Mouse (Mus musculus) erythroblast, embryonic 14.5 days (primary cell): ENCODE data around the gene Pkm. TPM values are rescaled to one million over a fixed set of nuclear protein-coding genes. Genes with fewer than 3 reads are reported as not detected.

Source experiments
- H3K27me3 ChIP-seq: 2 replicates; pipeline ENCODE4 v1.6.1; 2012; ENCODE audit warnings: inconsistent platforms; ENCODE audit not compliant: control insufficient read depth
- H3K36me3 ChIP-seq: 2 replicates; pipeline ENCODE4 v1.6.1; 2012; ENCODE audit warnings: mild to moderate bottlenecking, inconsistent platforms; ENCODE audit not compliant: control insufficient read depth
- H3K4me1 ChIP-seq: 2 replicates; pipeline ENCODE4 v1.6.1; 2012; ENCODE audit warnings: inconsistent platforms; ENCODE audit not compliant: control insufficient read depth
- H3K4me3 ChIP-seq: replicated peaks from 2 replicates; pipeline ENCODE3; 2012; ENCODE audit warnings: moderate library complexity, mild to moderate bottlenecking, inconsistent platforms
- H3K9me3 ChIP-seq: 2 replicates; pipeline ENCODE4 v1.6.1; 2012; ENCODE audit warnings: low read length, inconsistent platforms, mixed read lengths; ENCODE audit not compliant: control insufficient read depth
- GATA1 ChIP-seq: IDR thresholded peaks from 2 replicates; pipeline ENCODE4 v1.6.1; 2012; ENCODE audit warnings: low read length, inconsistent platforms, mixed read lengths
- TAL1 ChIP-seq: IDR thresholded peaks from 3 replicates; pipeline ENCODE4 v1.6.1; 2012; ENCODE audit warnings: low read length, inconsistent platforms, mixed read lengths
- polyA plus RNA-seq: library from polyadenylated mRNA; stranded (reverse); fragments of >175 nt; gene quantifications from 2 replicates; pipeline ENCODE4 v1.2.3, GENCODE M21; 2012

The Pkm gene
- polyA plus RNA-seq, 1 experiment = 4.7 TPM

GRCm38 (mm10) chr9:59673427-59673826 is 17.3 kb downstream of the Pkm start:
- H3K9me3 ChIP-seq = no peaks in the 10 kb centered on the region
- H3K4me3 ChIP-seq = no peak overlapping the region
- H3K36me3 ChIP-seq = peaks cover 11% of the 10 kb centered on the region; the same call in 1 of the 2 replicates
- peaks cover 18% of the 10 kb centered on the region for H3K27me3 ChIP-seq
- peaks cover 22% of the 10 kb centered on the region for H3K4me1 ChIP-seq
- no peak for TF ChIP-seq GATA1
- no peak for TF ChIP-seq TAL1

- Histone ChIP-seq H3K27me3 (peaks cover 25% of the 10 kb centered on the region), H3K4me1 (peaks cover 31% of the 10 kb centered on the region), H3K36me3 (peaks cover 11% of the 10 kb centered on the region; the same call in 1 of the 2 replicates)
These were observed 19.4 kb downstream of the Pkm start for GRCm38 (mm10) chr9:59675598-59675997.

GRCm38 (mm10) chr9:59678313-59678712 is 22.1 kb downstream of the Pkm start:
- no peak overlapping the region for H3K4me3 ChIP-seq
- H3K9me3 ChIP-seq = no peaks in the 10 kb centered on the region
- H3K4me1 ChIP-seq = peaks cover 14% of the 10 kb centered on the region
- no peak for TF ChIP-seq GATA1
- TF ChIP-seq TAL1 = no peak
- peaks cover 40% of the 10 kb centered on the region for H3K27me3 ChIP-seq
- peaks cover 8% of the 10 kb centered on the region; the same call in 1 of the 2 replicates for H3K36me3 ChIP-seq

More at GRCm38 (mm10) chr9:59675598-59675997, 19.4 kb downstream of the Pkm start:
- Histone ChIP-seq H3K9me3 (no peaks in the 10 kb centered on the region), H3K4me3 (no peak overlapping the region)
- TF ChIP-seq GATA1 (no peak), TAL1 (no peak)

DNA sequence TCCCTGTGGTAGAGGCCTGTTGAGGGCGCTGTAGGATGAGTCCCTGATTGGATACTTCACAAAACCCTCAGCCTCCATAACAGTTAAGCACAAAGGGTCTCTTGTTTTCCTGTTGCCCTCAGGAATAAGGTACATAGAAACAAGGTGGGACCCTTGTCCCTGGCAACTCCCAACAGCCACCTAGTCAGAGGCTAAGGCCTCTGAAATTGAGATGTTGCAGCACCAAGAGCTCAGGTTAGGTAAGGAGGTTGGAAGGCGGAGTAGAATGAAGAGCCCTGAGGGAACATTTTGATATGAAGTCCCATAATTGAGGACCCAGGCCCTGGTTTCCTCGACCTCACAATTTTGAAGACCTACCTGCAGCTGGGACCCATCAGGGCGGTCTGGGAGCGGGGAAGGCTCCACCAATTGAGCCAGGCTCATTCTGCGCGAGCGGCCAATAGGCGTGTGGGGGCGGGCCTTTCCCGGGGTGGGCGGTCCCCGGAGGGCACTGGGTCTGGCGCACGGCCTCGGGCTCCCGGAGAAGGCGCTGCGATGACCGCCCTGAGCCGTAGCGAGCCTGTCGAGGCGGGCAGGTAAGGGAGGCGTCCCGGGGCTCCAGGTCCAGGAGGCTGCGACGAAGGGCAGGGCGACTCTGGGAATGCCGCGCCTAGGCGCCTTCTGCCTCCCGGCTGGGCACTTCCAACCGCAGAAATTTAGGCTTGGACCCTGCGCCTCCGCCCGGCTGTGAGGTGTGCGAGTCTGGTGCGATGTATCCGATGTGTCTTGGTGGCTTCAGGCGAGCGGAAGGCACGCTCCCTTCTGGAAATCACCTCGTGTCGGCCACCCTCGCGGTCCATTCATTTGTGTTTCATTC is 23.7 kb downstream of the Pkm start, which contains the start of gene Gramd2:
Gene Gramd2, plus strand, starts transcription at position 467 of the 856 bp plus-strand sequence.
- Histone ChIP-seq H3K36me3 (peaks cover 6% of the 10 kb centered on the region; the same call in 1 of the 2 replicates), H3K4me1 (peaks cover 11% of the 10 kb centered on the region), H3K4me3 (peak within 1 kb of the TSS; percentile 44), H3K9me3 (no peaks in the 10 kb centered on the region), H3K27me3 (peaks cover 44% of the 10 kb centered on the region)
- TF ChIP-seq GATA1 (no peak), TAL1 (no peak)

- H3K36me3 ChIP-seq = 0 out of 2 replicates have a peak, but pooled peaks cover 2% of the 10 kb centered on the region
- H3K4me3 ChIP-seq = peak overlapping the region; percentile 44
- TF ChIP-seq GATA1 (no peak), TAL1 (no peak)
These were observed 24.3 kb downstream of the Pkm start for GRCm38 (mm10) chr9:59680534-59680875.

DNA sequence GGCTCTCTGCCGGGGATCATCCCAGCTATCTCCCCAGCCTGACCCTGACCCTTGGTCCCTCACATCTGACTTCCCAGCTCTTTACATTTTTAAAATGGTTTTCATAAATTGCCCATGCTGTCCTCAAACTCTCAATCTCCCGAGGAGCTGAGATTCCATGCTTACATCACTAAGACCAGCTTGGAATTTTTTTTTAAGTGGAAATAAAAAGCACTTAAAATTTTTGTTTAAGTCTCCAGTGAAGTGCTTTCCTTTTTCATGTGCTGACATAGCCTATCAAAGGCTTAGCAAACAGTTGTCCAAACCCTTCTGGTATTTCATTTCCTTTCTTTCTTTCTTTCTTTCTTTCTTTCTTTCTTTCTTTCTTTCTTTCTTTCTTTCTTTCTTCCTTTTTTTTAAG is 27.9 kb downstream of the Pkm start:
- peaks cover 58% of the 10 kb centered on the region for H3K27me3 ChIP-seq
- H3K4me3 ChIP-seq = no peak overlapping the region
- peaks cover 14% of the 10 kb centered on the region for H3K4me1 ChIP-seq
- H3K36me3 ChIP-seq = no peaks in the 10 kb centered on the region
- TF ChIP-seq TAL1 (no peak), GATA1 (no peak)
- no peaks in the 10 kb centered on the region for H3K9me3 ChIP-seq

More at GRCm38 (mm10) chr9:59680534-59680875, 24.3 kb downstream of the Pkm start:
- Histone ChIP-seq H3K9me3 (no peaks in the 10 kb centered on the region), H3K4me1 (peaks cover 11% of the 10 kb centered on the region), H3K27me3 (peaks cover 45% of the 10 kb centered on the region)

DNA sequence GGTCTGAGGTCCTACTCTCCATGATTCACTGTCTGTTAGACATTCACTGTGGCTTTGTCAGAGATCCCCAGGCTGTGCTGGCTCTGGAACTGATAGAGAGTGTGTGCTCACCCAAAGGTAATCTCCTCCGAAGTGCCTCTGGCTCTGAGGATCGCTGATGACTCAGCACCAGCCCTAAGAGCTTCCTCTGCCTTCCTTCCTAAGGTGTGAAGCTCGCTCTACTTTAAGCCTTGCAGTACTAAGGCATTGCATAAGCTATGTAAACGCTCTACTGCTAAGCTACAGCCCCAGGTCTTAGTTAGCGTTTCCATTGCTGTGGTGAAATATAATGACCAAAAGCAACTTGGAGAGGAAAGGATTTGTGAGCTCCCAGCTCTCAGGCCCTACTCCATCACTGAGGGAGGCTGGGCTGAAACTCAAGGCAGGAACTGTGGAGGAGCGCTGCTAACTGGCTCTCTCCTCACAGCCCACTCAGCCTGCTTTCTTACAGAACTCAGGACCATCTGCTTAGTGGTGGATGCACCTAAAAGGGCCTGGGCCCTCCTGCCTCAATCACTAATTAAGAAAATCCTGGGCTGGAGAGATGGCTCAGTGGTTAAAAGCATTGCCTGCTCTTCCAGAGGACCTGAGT is 31.4 kb downstream of the Pkm start:
- Histone ChIP-seq H3K4me1 (peaks cover 6% of the 10 kb centered on the region), H3K36me3 (no peaks in the 10 kb centered on the region), H3K4me3 (no peak overlapping the region), H3K9me3 (no peaks in the 10 kb centered on the region), H3K27me3 (peaks cover 42% of the 10 kb centered on the region)
- TF ChIP-seq GATA1 (no peak), TAL1 (no peak)

GRCm38 (mm10) chr9:59691635-59692094 is 35.5 kb downstream of the Pkm start:
- no peaks in the 10 kb centered on the region for H3K9me3 ChIP-seq
- no peak overlapping the region for H3K4me3 ChIP-seq
- TF ChIP-seq GATA1 = no peak
- no peak for TF ChIP-seq TAL1
- H3K4me1 ChIP-seq = peaks cover 6% of the 10 kb centered on the region
- H3K36me3 ChIP-seq = no peaks in the 10 kb centered on the region
- peaks cover 21% of the 10 kb centered on the region for H3K27me3 ChIP-seq

- Histone ChIP-seq H3K4me1 (peaks cover 6% of the 10 kb centered on the region), H3K27me3 (peaks cover 22% of the 10 kb centered on the region), H3K9me3 (no peaks in the 10 kb centered on the region), H3K4me3 (no peak overlapping the region), H3K36me3 (no peaks in the 10 kb centered on the region)
- TF ChIP-seq TAL1 = no peak
- TF ChIP-seq GATA1 = no peak
These were observed 36.0 kb downstream of the Pkm start for GRCm38 (mm10) chr9:59692145-59692544.
